Mouse (Mus musculus): ENCODE measurements around the gene Cers6. TPM values are rescaled to one million over a fixed set of nuclear protein-coding genes. Genes with fewer than 3 reads are reported as not detected.

The Cers6 gene
- total RNA-seq, 2 experiments from 2014 or later: 69.2 to 74.0 TPM

- intact Hi-C loops (cut with DNase I): no loop called here
- no peak for DNase-seq (ENCODE audit: low spot score in 2 of 2)
Observed at GRCm38 (mm10) chr2:68949137-68949536, 87.9 kb downstream of the Cers6 start.

- no peak for DNase-seq (ENCODE audit: low spot score in 2 of 2)
- intact Hi-C loops (cut with DNase I): no loop called here
Observed at GRCm38 (mm10) chr2:68949728-68950127, 88.5 kb downstream of the Cers6 start.

GRCm38 (mm10) chr2:68951706-68952105, 90.5 kb downstream of the Cers6 start:
- DNase-seq (ENCODE audit: low spot score in 2 of 2): no peak
- intact Hi-C loops (cut with DNase I): no loop called here

- DNase-seq (ENCODE audit: low spot score in 2 of 2): no peak
- intact Hi-C loops (cut with DNase I): no loop called here
Observed at GRCm38 (mm10) chr2:68953688-68954087, 92.4 kb downstream of the Cers6 start.

- intact Hi-C loops (cut with DNase I): no loop called here
- no peak for DNase-seq (ENCODE audit: low spot score in 2 of 2)
Observed at GRCm38 (mm10) chr2:68955496-68955895, 94.3 kb downstream of the Cers6 start.

- intact Hi-C loops (cut with DNase I): no loop called here
- no peak for DNase-seq (ENCODE audit: low spot score in 2 of 2)
Observed at GRCm38 (mm10) chr2:68956146-68956545, 94.9 kb downstream of the Cers6 start.

- DNase-seq (ENCODE audit: low spot score in 2 of 2): peak in 1 of 2 experiments; percentile 46
- intact Hi-C loops (cut with DNase I): no loop called here
Observed at GRCm38 (mm10) chr2:68957831-68958230, 96.6 kb downstream of the Cers6 start.

- no peak for DNase-seq (ENCODE audit: low spot score in 2 of 2)
- intact Hi-C loops (cut with DNase I): no loop called here
Observed at GRCm38 (mm10) chr2:68959573-68959972, 98.3 kb downstream of the Cers6 start.

GRCm38 (mm10) chr2:68960060-68960459, 98.8 kb downstream of the Cers6 start:
- DNase-seq (ENCODE audit: low spot score in 2 of 2): no peak
- intact Hi-C loops (cut with DNase I): no loop called here

GRCm38 (mm10) chr2:68960620-68961019, 99.4 kb downstream of the Cers6 start:
- intact Hi-C loops (cut with DNase I): no loop called here
- no peak for DNase-seq (ENCODE audit: low spot score in 2 of 2)

GRCm38 (mm10) chr2:68966360-68966759, 105.1 kb downstream of the Cers6 start:
- intact Hi-C loops (cut with DNase I): no loop called here
- no peak for DNase-seq (ENCODE audit: low spot score in 2 of 2)

GRCm38 (mm10) chr2:68968028-68968427, 106.8 kb downstream of the Cers6 start:
- intact Hi-C loops (cut with DNase I): no loop called here
- DNase-seq (ENCODE audit: low spot score in 2 of 2): peak in 1 of 2 experiments; percentile 32

- intact Hi-C loops (cut with DNase I): no loop called here
- DNase-seq (ENCODE audit: low spot score in 2 of 2): peak in 1 of 2 experiments; percentile 40
Observed at GRCm38 (mm10) chr2:68971840-68972239, 110.6 kb downstream of the Cers6 start.

GRCm38 (mm10) chr2:68973753-68974152, 112.5 kb downstream of the Cers6 start:
- no peak for DNase-seq (ENCODE audit: low spot score in 2 of 2)
- intact Hi-C loops (cut with DNase I): no loop called here

- DNase-seq (ENCODE audit: low spot score in 2 of 2): no peak
- intact Hi-C loops (cut with DNase I): no loop called here
Observed at GRCm38 (mm10) chr2:68975286-68975685, 114.0 kb downstream of the Cers6 start.

- intact Hi-C loops (cut with DNase I): no loop called here
- DNase-seq (ENCODE audit: low spot score in 2 of 2): no peak
Observed at GRCm38 (mm10) chr2:68975780-68976179, 114.5 kb downstream of the Cers6 start.

- intact Hi-C loops (cut with DNase I): no loop called here
- DNase-seq (ENCODE audit: low spot score in 2 of 2): no peak
Observed at GRCm38 (mm10) chr2:68978244-68978643, 117.0 kb downstream of the Cers6 start.

- intact Hi-C loops (cut with DNase I): no loop called here
- peak in 1 of 2 experiments; percentile 46 for DNase-seq (ENCODE audit: low spot score in 2 of 2)
Observed at GRCm38 (mm10) chr2:68978660-68979604, 117.7 kb downstream of the Cers6 start.

GRCm38 (mm10) chr2:68981302-68981701, 120.1 kb downstream of the Cers6 start:
- no peak for DNase-seq (ENCODE audit: low spot score in 2 of 2)
- intact Hi-C loops (cut with DNase I): no loop called here

GRCm38 (mm10) chr2:68981756-68982409, 120.6 kb downstream of the Cers6 start:
- no peak for DNase-seq (ENCODE audit: low spot score in 2 of 2)
- intact Hi-C loops (cut with DNase I): no loop called here

- intact Hi-C loops (cut with DNase I): no loop called here
- DNase-seq (ENCODE audit: low spot score in 2 of 2): no peak
Observed at GRCm38 (mm10) chr2:68982979-68983378, 121.7 kb downstream of the Cers6 start.

Data from left cerebral cortex, postnatal 14 days (tissue).